Mouse (Mus musculus): ENCODE measurements around the gene Hao2.

Gene Hao2

DNA sequence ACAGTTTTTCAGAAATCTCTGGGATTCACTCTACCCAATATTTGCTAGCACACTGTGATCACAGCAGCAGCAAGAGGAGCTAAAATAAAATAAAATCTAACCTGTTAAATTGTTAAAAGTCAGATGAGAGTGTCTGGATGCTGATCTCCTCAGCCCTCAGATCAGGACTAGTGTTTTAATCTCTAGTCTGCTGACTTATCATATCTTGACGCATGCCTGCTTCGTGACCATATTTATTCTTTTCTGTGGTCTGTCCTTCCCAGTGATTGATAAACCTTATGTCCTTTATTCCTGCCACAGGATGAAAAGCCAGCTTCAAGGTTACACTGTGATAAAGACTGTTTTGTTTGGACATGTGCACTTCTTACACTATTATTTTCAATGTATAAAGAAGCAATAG is 35.0 kb downstream of the Hao2 start:
- DNase-seq (ENCODE audit: extremely low read depth, low read depth): no peak

DNA sequence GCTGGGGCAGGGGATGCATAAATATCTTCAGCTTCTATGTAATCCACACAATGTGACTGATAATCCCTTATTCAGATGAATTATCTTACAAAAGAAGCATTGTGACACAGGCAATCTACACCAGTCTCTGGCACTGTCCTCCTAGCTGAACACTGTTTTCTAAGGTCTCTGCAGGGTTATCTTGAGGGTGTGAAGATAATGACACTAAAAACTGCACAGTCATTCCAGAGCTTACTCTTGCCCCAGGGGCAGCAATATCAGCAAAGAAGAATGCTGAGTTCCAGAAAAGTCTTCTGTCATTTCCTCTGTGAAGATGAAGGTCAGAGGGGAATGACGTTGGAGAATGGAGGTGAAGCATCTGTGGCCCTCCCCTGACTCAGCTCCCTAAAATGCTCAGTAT is 36.1 kb downstream of the Hao2 start:
- peak; percentile 69 for DNase-seq (ENCODE audit: extremely low read depth, low read depth)

DNA sequence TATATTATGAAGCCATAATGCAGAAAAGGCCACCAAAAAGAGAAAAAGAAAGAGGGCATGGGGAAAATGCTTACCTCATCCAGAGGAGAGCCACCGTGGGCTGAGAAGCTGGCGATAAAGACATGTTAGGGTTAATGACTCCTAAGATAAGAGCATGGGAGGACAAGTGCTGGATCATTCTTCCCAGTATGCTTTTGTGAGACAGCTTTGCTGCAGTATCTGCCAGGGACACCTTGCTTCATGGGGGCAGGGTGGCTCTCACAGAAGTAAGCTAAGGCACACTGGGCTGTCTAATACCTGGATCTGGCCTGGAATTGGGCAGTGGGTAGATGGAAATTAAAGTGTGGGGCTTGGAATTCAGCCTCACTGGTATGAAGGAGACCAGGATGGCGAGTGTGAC is 37.9 kb downstream of the Hao2 start:
- DNase-seq (ENCODE audit: extremely low read depth, low read depth): peak; percentile 87

DNA sequence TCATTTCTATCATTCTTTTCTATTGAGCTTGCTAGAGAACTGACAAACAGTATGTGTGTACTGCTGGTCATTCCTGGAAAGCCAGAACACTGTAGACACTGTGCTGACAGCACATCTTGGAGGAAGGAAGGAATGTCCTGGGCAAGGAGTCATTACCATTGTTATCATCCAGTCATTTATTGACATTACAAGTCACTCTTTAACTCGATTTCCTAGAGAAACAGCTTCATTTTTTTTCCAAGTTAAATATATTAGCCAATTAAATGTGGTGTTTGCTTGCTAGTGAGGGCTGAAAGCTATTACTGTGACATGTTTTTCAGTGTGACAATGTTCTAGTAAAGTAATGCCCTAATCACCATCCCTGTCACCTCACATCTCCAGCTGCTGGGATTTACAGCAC is 39.4 kb downstream of the Hao2 start:
- DNase-seq (ENCODE audit: extremely low read depth, low read depth): no peak

GRCm38 (mm10) chr3:98853051-98853450 is 40.0 kb downstream of the Hao2 start:
- DNase-seq (ENCODE audit: extremely low read depth, low read depth): no peak

DNA sequence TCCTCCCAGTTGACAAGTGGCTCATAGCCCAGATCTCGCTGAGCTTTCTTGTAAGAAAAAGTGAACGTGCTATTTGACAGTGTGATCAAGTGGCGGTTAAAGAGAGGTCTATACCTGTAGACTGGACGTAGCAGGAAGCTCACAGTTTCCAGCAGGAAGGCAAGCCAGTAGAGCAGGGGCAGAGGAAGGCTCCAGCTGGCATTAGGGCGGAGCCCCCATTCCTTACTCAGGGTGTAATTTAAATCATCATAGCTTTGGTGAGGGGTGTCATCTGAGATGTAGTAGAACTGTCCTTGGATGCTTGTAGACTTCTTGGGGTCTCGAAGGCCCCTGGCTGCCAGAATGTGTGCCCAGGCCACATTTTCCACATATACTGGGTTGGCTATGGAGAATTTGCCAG is 40.4 kb downstream of the Hao2 start:
- DNase-seq (ENCODE audit: extremely low read depth, low read depth): no peak

DNA sequence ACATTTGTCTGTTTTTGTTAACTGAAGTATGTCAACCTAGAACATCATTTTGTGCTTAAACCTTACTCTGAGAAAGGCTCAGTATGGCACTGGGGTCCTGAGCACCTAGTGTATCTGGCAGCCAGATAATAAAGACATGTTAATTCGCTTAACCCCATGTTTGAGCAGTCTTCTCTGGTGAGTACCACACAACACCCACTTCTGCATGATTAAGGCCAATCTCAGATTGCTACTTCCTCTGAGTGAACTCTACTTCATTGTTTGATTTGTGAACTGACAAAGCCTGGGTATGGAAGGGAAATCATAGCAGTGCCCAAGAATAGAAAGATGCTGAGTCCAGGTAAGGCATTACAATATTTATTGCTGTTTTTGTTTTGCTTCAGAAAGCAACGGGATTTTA is 41.2 kb downstream of the Hao2 start:
- no peak for DNase-seq (ENCODE audit: extremely low read depth, low read depth)

- no peak for DNase-seq (ENCODE audit: extremely low read depth, low read depth)
Measured at GRCm38 (mm10) chr3:98850262-98850661, 42.8 kb downstream of the Hao2 start.

GRCm38 (mm10) chr3:98848898-98849297 is 44.1 kb downstream of the Hao2 start:
- no peak for DNase-seq (ENCODE audit: extremely low read depth, low read depth)
